Mouse (Mus musculus) splenic B cell, adult 2 months (primary cell): Measurements from ENCODE around the gene Phlpp2.

Source experiments
- DNase-seq: peaks from one replicate; pipeline ENCODE4 v3.0.0-alpha.2; 2011; ENCODE audit warnings: low read depth, low spot score
- H3K27me3 ChIP-seq: 2 replicates; pipeline ENCODE4 v1.6.1; 2012; ENCODE audit warnings: mild to moderate bottlenecking, low read length, moderate library complexity, mixed read lengths; ENCODE audit not compliant: control insufficient read depth, poor library complexity, insufficient read depth, severe bottlenecking
- H3K36me3 ChIP-seq: 2 replicates; pipeline ENCODE4 v1.6.1; 2012; ENCODE audit warnings: mild to moderate bottlenecking, low read length, moderate library complexity, mixed read lengths; ENCODE audit not compliant: control insufficient read depth, poor library complexity, insufficient read depth, severe bottlenecking

Phlpp2 gene

DNA sequence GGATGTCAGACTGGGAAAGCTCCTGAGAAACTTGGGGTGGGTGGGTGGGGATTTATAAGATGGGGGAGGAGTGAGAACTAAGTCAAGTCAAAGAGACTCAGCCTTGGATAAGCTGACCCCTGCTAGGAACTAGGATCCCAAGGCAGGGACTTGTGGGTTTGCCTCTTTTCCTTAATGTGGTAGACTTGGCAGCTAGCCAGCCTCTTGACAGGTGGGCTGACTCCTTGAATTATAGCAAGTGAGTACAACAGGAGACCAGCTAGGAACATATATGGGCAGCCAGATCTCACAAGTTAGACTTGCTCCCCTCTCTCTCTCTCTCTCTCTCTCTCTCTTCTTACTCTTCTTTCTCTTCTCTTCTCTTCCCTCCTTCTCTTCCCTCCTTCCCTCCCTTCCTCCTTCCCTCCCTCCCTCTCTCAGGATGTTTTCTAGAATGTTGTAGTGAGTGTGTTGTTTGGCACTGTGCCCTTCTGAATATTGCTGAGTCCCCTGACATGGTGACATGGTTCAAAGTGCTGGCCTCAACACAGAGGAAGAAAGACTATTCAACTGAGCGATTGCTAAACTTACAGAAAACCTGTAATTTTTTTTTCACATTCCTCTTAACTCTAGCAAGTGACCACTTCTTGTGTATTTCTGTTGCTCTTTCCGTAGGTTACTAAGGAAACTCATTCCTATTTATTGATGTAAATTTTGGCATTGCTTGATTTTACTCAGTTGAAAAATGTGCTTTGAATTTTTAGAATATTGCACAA, 73.4 kb downstream of the Phlpp2 start:
- Histone ChIP-seq H3K27me3 (no peaks in the 10 kb centered on the region), H3K36me3 (peaks cover 9% of the 10 kb centered on the region; the same call in 1 of the 2 replicates)
- no peak for DNase-seq

DNA sequence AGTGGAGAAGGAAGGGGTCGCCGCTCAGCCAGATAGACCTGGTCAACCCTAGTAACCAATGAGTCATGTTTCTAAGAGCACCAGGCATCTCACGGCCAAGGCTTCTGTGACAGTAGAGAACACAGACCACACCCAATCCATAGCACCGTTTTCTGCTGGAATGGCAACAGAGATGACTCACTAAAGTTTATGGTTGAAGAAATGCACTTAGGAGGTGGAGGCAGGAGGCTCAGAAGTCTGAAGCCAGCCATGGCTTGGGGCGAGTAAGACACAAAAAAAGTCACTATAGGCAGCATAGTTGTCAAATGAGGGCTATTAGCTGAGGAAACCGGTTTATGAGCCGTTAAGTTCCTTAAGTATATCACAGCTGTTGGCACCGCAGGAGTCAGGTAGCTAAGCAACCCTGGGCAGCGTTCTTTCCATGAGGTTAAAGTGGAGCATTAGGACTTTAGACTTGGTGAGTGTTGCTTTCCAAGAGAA, 76.9 kb downstream of the Phlpp2 start:
- 0 out of 2 replicates have a peak, but pooled peaks cover 4% of the 10 kb centered on the region for H3K36me3 ChIP-seq
- DNase-seq = no peak
- no peaks in the 10 kb centered on the region for H3K27me3 ChIP-seq

DNA sequence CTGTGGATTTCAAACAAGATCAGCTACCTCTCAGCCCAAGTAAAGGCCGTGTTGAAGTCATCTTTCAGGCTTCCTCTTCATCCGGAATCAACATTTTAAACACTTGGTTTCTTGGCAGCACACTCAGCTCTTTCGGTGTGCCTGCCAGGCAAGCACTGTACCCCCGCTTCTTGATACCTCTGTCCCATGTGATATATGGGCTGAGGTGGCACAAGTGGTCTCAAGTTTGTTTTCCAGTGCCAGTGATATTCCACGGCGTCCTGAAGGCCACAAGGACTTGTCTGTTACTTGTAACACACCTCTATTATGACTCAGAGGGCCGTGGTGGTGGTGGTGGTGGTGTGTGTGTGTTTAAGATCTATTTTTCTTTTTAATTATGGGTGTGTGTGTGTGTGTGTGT, 77.4 kb downstream of the Phlpp2 start:
- no peak for DNase-seq
- Histone ChIP-seq H3K27me3 (no peaks in the 10 kb centered on the region), H3K36me3 (0 out of 2 replicates have a peak, but pooled peaks cover 4% of the 10 kb centered on the region)

- Histone ChIP-seq H3K27me3 (no peaks in the 10 kb centered on the region), H3K36me3 (0 out of 2 replicates have a peak, but pooled peaks cover 4% of the 10 kb centered on the region)
- no peak for DNase-seq
These were observed 77.9 kb downstream of the Phlpp2 start for GRCm38 (mm10) chr8:109946272-109946671.

DNA sequence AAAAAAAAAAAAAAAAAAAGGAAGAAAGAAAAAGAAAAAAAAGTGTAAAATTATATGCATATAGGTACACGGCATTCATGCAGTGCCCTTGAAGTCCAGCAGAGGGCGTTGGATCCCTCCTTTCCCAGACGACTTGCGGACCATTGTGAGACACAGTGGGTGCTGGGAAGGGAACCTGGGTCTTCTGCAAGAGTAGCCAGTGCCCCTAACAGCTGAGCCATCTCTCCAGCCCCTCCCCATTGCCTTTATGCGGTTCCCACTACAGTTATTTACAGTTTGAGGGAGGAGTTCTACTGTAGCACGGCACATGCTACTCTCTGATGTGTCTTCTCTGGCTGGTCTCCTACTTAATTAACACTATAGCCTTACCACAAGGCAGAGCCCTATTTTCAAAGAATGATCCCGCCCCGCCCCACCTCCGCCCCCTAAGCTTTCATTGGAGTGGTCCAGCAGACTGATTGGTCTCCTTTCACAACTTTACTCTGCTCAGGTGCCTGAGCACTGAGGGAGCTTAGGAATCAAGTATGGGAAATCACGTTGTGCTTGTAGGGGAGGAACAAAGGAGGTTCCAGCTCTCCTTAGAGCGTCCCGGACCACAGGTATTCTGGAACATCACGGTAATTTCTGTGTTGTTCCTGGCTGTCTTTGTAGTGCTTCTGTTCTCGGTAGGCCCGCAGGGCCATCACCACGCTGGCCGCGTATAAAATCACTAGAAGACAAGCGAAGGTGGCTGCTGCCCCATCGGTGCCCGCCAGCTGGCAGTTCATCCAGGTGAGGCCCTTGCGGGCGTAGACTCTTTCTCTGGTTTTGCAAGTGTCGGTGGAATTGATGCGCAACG, 79.3 kb downstream of the Phlpp2 start:
- peak; percentile 51 for DNase-seq
- Histone ChIP-seq H3K27me3 (no peaks in the 10 kb centered on the region), H3K36me3 (no peaks in the 10 kb centered on the region)

- Histone ChIP-seq H3K27me3 (no peaks in the 10 kb centered on the region), H3K36me3 (no peaks in the 10 kb centered on the region)
- DNase-seq = no peak
These were observed 79.9 kb downstream of the Phlpp2 start for GRCm38 (mm10) chr8:109948285-109948564.

- no peak for DNase-seq
- Histone ChIP-seq H3K27me3 (no peaks in the 10 kb centered on the region), H3K36me3 (no peaks in the 10 kb centered on the region)
These were observed 83.8 kb downstream of the Phlpp2 start for GRCm38 (mm10) chr8:109952171-109952570.

- Histone ChIP-seq H3K36me3 (no peaks in the 10 kb centered on the region), H3K27me3 (no peaks in the 10 kb centered on the region)
- DNase-seq = no peak
These were observed 86.2 kb downstream of the Phlpp2 start for GRCm38 (mm10) chr8:109954486-109954948.

DNA sequence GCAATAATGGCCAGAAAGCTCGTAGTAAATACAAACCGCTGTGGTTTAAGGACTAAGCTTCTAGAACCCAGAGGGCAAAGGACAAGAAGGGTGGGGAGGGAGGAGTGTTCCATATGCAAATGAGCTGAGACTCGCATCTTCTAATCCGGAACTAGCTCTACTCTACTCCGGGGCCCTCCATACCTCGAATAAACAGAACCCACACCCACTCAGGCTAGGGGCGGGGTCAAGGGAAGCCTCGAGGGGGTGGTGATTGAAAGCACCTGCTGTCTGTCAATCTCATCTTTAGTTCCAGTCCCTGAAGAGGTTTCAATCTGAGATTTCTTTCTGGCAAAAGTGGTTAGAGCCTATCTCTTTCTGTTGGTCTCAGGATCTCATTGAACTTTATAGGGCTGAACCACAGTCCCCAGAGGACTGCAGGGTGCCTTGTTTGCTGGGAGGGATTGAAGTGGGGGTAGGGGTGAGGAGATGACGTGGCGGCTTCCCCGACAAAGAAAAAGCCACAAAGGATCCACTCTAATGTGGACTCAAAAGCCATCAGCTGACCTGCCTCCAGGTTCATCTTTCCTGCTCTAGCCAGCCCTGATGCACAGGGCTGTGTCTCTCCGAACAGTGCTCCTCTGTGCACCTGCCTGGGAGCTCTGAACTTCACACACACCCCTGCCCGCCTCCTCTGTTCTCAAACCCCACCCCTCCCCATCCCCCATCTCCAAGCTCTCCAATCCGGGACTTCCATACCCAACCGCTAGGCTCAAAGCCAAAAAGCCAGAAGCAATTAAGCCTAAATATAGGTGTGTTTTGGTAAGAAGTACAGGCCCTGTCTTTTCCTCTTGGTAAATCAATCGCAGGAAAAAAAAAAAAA, 89.1 kb downstream of the Phlpp2 start:
- no peaks in the 10 kb centered on the region for H3K36me3 ChIP-seq
- DNase-seq = peak; percentile 73
- H3K27me3 ChIP-seq = no peaks in the 10 kb centered on the region

GRCm38 (mm10) chr8:109958036-109958655, 89.8 kb downstream of the Phlpp2 start:
- H3K27me3 ChIP-seq = no peaks in the 10 kb centered on the region
- no peaks in the 10 kb centered on the region for H3K36me3 ChIP-seq

GRCm38 (mm10) chr8:109959112-109959511, 90.8 kb downstream of the Phlpp2 start:
- no peak for DNase-seq
- Histone ChIP-seq H3K27me3 (no peaks in the 10 kb centered on the region), H3K36me3 (no peaks in the 10 kb centered on the region)

More at GRCm38 (mm10) chr8:109958036-109958655, 89.8 kb downstream of the Phlpp2 start:
- DNase-seq = no peak

GRCm38 (mm10) chr8:109961693-109962367, 93.5 kb downstream of the Phlpp2 start, which contains the start of gene Marveld3:
Marveld3 (minus strand) TSS chr8:109962203.
- no peaks in the 10 kb centered on the region for H3K36me3 ChIP-seq
- H3K27me3 ChIP-seq = no peaks in the 10 kb centered on the region
- peak; percentile 71 for DNase-seq

DNA sequence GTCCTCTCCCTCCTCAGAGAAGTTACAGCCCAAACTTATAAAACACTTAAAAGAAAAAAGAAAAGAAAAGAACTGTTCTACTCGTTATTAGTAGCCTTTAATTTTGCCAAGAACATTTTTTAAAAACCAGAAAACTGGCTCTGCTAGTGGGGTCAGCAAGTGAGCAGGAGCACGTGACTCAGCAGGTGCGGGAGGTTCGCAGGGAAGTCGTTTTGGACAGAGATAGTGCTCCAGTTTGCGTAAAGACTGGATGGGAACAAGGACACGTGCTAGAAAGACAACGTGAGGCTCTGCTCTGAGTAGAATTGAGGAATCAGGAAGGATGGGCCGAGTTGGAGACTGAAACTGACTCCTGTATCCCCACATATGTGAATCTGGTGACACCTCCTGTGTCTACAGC, 94.6 kb downstream of the Phlpp2 start:
- H3K27me3 ChIP-seq = no peaks in the 10 kb centered on the region
- H3K36me3 ChIP-seq = no peaks in the 10 kb centered on the region
- DNase-seq = no peak

DNA sequence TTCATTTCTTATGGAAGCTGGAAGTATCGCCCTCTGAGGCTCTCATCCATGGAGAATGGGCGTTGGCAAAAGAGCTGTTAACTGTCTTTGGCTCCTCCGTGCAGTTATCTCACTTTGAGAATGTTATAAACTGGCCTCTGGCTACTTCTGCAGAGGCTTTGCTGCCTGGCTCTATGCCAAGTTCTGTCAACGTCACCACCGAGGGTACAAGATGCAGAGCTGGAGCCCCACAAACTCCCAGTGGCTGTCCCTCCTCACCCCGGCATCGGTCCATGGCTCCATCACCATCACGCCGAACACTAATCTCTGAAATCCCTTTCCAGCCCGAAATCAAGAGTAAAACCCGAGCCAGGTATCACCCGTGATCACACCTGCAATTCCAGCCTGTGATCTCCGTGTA, 95.1 kb downstream of the Phlpp2 start:
- Histone ChIP-seq H3K27me3 (no peaks in the 10 kb centered on the region), H3K36me3 (no peaks in the 10 kb centered on the region)
- no peak for DNase-seq
